Mouse (Mus musculus) bone marrow macrophage, adult 2 months (primary cell): ENCODE data around the gene Nepn.

Experiments
- CTCF ChIP-seq: IDR thresholded peaks from 2 replicates; pipeline ENCODE4 v1.5.1; 2012; ENCODE audit warnings: low read depth, mild to moderate bottlenecking, low read length, moderate library complexity
- POLR2A ChIP-seq: IDR thresholded peaks from 2 replicates; pipeline ENCODE4 v1.6.1; 2012; ENCODE audit warnings: mild to moderate bottlenecking, low read depth, low read length, borderline replicate concordance

- TF ChIP-seq POLR2A: no peak
- no peak for TF ChIP-seq CTCF
These were observed 3.8 kb upstream of the Nepn start for GRCm38 (mm10) chr10:52384823-52385610.
